Mouse (Mus musculus): ENCODE data around the gene Coro1a. TPM values are rescaled to one million over a fixed set of nuclear protein-coding genes. Genes with fewer than 3 reads are reported as not detected.

The Coro1a gene
- total and polyA plus RNA-seq, 3 experiments, result 203 to 349 (median 312) TPM

DNA sequence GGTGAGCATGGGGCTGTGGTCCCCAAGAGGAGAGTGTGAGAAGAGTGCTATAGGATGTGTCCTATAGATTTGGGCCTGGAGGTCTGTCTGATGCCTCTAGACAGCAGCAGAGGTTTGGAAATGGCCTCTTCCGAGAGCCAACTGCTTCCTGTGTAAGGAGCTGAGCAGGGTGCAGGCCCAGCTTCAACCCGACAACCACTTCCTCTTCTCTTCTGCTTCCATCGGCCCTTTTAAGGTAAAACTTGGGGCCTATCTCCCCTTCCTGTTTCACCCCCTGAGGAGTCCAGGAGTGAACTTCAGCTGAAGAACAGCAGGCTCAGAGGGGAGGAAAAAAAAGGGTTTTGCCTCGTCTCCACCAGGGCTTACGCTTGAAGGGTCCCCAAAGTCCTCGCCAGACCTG lies 5.2 kb downstream of the Coro1a start:
- H3K27me3 ChIP-seq (replicated peaks), result no peaks in the 10 kb centered on the region
- H3K79me2 ChIP-seq (replicated peaks; ENCODE audit: control insufficient read depth, extremely low read depth, insufficient read depth, poor library complexity, severe bottlenecking), result peaks cover 37% of the 10 kb centered on the region
- peak overlapping the region; percentile 76 for H3K9ac ChIP-seq (ENCODE audit: insufficient read depth, low read depth)
- DNase-seq (ENCODE audit: extremely low read depth), result peak; percentile 87
- peaks cover 40 to 52% of the 10 kb centered on the region in 2 experiments for H3K36me3 ChIP-seq (replicated peaks in 1 of 2; ENCODE audit: control insufficient read depth in 1 of 2, insufficient read depth in 1 of 2, low read length in 1 of 2)
- H3K4me2 ChIP-seq (ENCODE audit: insufficient read depth, low read depth, poor library complexity, severe bottlenecking), result peak overlapping the region; percentile 92
- H3K4me1 ChIP-seq (ENCODE audit: control insufficient read depth in 1 of 2, insufficient read depth in 2 of 2), result peaks cover 26 to 64% of the 10 kb centered on the region in 2 experiments
- peak overlapping the region; percentile 85 to 86 (median 85) for H3K4me3 ChIP-seq (replicated peaks in 1 of 3; ENCODE audit: low read depth in 2 of 3, low read length in 2 of 3, poor library complexity in 1 of 3)
- in situ Hi-C loops (cut with MboI; ENCODE audit: low pct_ligation_motif_present, low pct_unique_long_range_greater_than_20kb, low sequenced_read_pairs), result loop anchor here (5.0 to 10.0 kb wide), 5 partner anchors 80 to 1222 kb away; partner anchors contain the start of genes Mvp, Pagr1a, Pagr1b and Tbx6
- TF ChIP-seq MXI1 (IDR thresholded peaks at IDR 0.05; ENCODE audit: low read depth, low read length) (no peak), CHD1 (IDR thresholded peaks at IDR 0.05; ENCODE audit: low read depth, low read length) (0 out of 2 replicates have a peak, but pooled peaks have one; percentile 42), SIN3A (IDR thresholded peaks at IDR 0.05; ENCODE audit: low read length) (0 out of 2 replicates have a peak, but pooled peaks have one; percentile 18), ELF1 (IDR thresholded peaks at IDR 0.05; ENCODE audit: low read depth, low read length) (peak; percentile 79), NELFE (IDR thresholded peaks at IDR 0.05; ENCODE audit: low read depth, low read length) (peak; percentile 16; the same call in 1 of the 2 replicates), MYC (IDR thresholded peaks at IDR 0.05; ENCODE audit: low read depth, low read length) (0 out of 2 replicates have a peak, but pooled peaks have one; percentile 37), POLR2A (IDR thresholded peaks at IDR 0.05; ENCODE audit: low read depth, low read length) (no peak; the same call in 1 of the 2 replicates), JUN (IDR thresholded peaks at IDR 0.05; ENCODE audit: insufficient read depth, low read depth, low read length) (no peak), SMC3 (IDR thresholded peaks at IDR 0.05; ENCODE audit: low read depth, low read length) (0 out of 2 replicates have a peak, but pooled peaks have one; percentile 10), IRF4 (IDR thresholded peaks at IDR 0.05; ENCODE audit: low read depth, low read length) (0 out of 2 replicates have a peak, but pooled peaks have one; percentile 18), PAX5 (IDR thresholded peaks at IDR 0.05; ENCODE audit: low read length) (no peak), MAFK (IDR thresholded peaks at IDR 0.05; ENCODE audit: insufficient replicate concordance, low read length) (no peak), JUND (conservative IDR thresholded peaks at IDR 0.05; ENCODE audit: low read depth, low read length) (no peak), RAD21 (IDR thresholded peaks at IDR 0.05; ENCODE audit: low read depth, low read length) (no peak; the same call in 1 of the 2 replicates), CTCF (conservative IDR thresholded peaks at IDR 0.05 in 1 of 2, IDR thresholded peaks at IDR 0.05 in 1 of 2; ENCODE audit: low read depth in 2 of 2, low read length in 2 of 2) (peak in 1 of 2 experiments; percentile 21; a peak in 1 of 4 replicates), RCOR1 (conservative IDR thresholded peaks at IDR 0.05; ENCODE audit: low read depth, low read length) (no peak), USF1 (IDR thresholded peaks at IDR 0.05; ENCODE audit: low read depth, low read length) (no peak), EP300 (IDR thresholded peaks at IDR 0.05; ENCODE audit: low read length) (peak; percentile 27; the same call in 1 of the 2 replicates), TBP (conservative IDR thresholded peaks at IDR 0.05; ENCODE audit: low read depth, low read length) (peak; percentile 44), E2F4 (IDR thresholded peaks at IDR 0.05; ENCODE audit: insufficient replicate concordance, low read depth, low read length) (no peak), NRF1 (IDR thresholded peaks at IDR 0.05; ENCODE audit: low read depth, low read length) (no peak; the same call in 1 of the 2 replicates), HCFC1 (IDR thresholded peaks at IDR 0.05; ENCODE audit: low read depth, low read length) (peak; percentile 66), ZKSCAN1 (IDR thresholded peaks at IDR 0.05; ENCODE audit: borderline replicate concordance, low read depth, low read length) (no peak), MAX (IDR thresholded peaks at IDR 0.05; ENCODE audit: low read length) (no peak), TCF12 (IDR thresholded peaks at IDR 0.05; ENCODE audit: low read depth, low read length) (peak; percentile 52; the same call in 1 of the 2 replicates), POLR2AphosphoS2 (IDR thresholded peaks at IDR 0.05; ENCODE audit: low read depth, low read length) (0 out of 2 replicates have a peak, but pooled peaks have one; percentile 42), BHLHE40 (IDR thresholded peaks at IDR 0.05; ENCODE audit: low read depth, low read length) (no peak), ZC3H11A (IDR thresholded peaks at IDR 0.05; ENCODE audit: low read depth, low read length) (no peak), MEF2A (IDR thresholded peaks at IDR 0.05; ENCODE audit: borderline replicate concordance, low read depth, low read length) (peak; percentile 45; the same call in 1 of the 2 replicates), UBTF (IDR thresholded peaks at IDR 0.05; ENCODE audit: low read depth, low read length) (no peak), ZNF384 (IDR thresholded peaks at IDR 0.05; ENCODE audit: low read depth, low read length) (no peak), KAT2A (IDR thresholded peaks at IDR 0.05; ENCODE audit: insufficient replicate concordance, low read length) (no peak)
- H3K9me3 ChIP-seq (replicated peaks; ENCODE audit: low read length), result no peaks in the 10 kb centered on the region
- dilution Hi-C loops (cut with MboI; ENCODE audit: extremely low pct_ligation_motif_present, extremely low pct_unique_long_range_greater_than_20kb, low sequenced_read_pairs), result no loop called here
- H3K27ac ChIP-seq (ENCODE audit: insufficient read depth, low read depth), result peak overlapping the region; percentile 95
